In the genomic region with DNA sequence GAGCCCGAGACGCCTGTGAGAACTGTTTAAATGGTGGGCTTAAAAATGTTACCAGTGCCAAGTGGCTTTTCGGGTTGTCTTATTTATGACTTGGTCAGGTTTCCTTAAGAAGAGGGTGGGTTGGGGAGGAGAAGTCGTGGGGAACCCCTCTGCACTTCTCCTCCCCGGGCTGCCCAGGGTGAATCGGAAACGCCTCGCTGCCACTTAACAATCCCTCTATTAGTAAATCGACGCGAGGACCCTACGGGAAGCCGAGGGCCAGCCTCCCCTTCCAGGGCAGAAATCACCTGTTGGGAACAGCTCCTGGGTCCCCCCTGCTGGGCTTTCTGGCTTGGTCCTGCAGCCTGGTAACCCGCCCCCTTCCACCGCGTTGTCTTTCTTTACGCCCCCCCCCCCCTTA, we compare ENCODE assay signal across 12 mouse cellular contexts. TPM values are rescaled to one million over a fixed set of nuclear protein-coding genes. Genes with fewer than 3 reads are reported as not detected.
DNase-seq lines count a peak whose midpoint lies in the region; ATAC-seq lines count a peak whose summit lies in the region.
"Had no signal": no experiment of that assay in that cellular context is flagged by ENCODE, and none has a peak within 500 bp of the region (broad histone marks: within the 10 kb centered on the region; RNA-seq: fewer than 3 reads in every experiment).

No protein-coding gene starts in this region.

- WGBS in neural tube, embryonic 15.5 days = 2% methylated on average over 17 of the region's 17 CpGs
- 1% methylated on average over 17 of the region's 17 CpGs for WGBS in forebrain, embryonic 10.5 days
- WGBS in limb, embryonic 13.5 days = under 1% methylated on average over 17 of the region's 17 CpGs
- 6% methylated on average over 17 of the region's 17 CpGs for WGBS in liver, embryonic 12.5 days (ENCODE audit: insufficient replicate concordance)

- no peak for ATAC-seq in neural tube, embryonic 15.5 days (ENCODE audit: low FRiP score)
- no peak for ATAC-seq in limb, embryonic 13.5 days (ENCODE audit: low FRiP score, low read depth)
- no peak for ATAC-seq in liver, embryonic 12.5 days

- no peak overlapping the region for H3K4me2 ChIP-seq in neural tube, embryonic 15.5 days
- peak overlapping the region; percentile 36; the same call in 1 of the 2 replicates for H3K4me2 ChIP-seq in limb, embryonic 13.5 days (replicated peaks)
- H3K4me2 ChIP-seq in liver, embryonic 12.5 days = no peak overlapping the region

- no peaks in the 10 kb centered on the region for H3K9me3 ChIP-seq in neural tube, embryonic 15.5 days (replicated peaks)
- H3K9me3 ChIP-seq in forebrain, embryonic 10.5 days = no peaks in the 10 kb centered on the region
- no peaks in the 10 kb centered on the region for H3K9me3 ChIP-seq in limb, embryonic 13.5 days
- H3K9me3 ChIP-seq in liver, embryonic 12.5 days (replicated peaks) = no peaks in the 10 kb centered on the region

- H3K4me1 ChIP-seq in neural tube, embryonic 15.5 days = peaks cover 39% of the 10 kb centered on the region
- peaks cover 77% of the 10 kb centered on the region for H3K4me1 ChIP-seq in forebrain, embryonic 10.5 days
- peaks cover 50% of the 10 kb centered on the region for H3K4me1 ChIP-seq in limb, embryonic 13.5 days
- peaks cover 42% of the 10 kb centered on the region for H3K4me1 ChIP-seq in liver, embryonic 12.5 days

- peak; percentile 53 for DNase-seq in neural tube, embryonic 10.5 days (ENCODE audit: extremely low spot score, low spot score)
- peak; percentile 49 for DNase-seq in forebrain, embryonic 10.5 days (ENCODE audit: extremely low spot score, low spot score)
- no peak for DNase-seq in adrenal gland, postnatal 36 days
- DNase-seq in cerebellum, postnatal 36 days = no peak
- DNase-seq: heart, postnatal 4 days; thymus, postnatal 25 days had no signal

- H3K9ac ChIP-seq in neural tube, embryonic 15.5 days (replicated peaks) = no peak overlapping the region
- no peak overlapping the region for H3K9ac ChIP-seq in limb, embryonic 13.5 days
- H3K9ac ChIP-seq in liver, embryonic 12.5 days = no peak overlapping the region

- no peak overlapping the region for H3K4me3 ChIP-seq in neural tube, embryonic 15.5 days (replicated peaks)
- H3K4me3 ChIP-seq in forebrain, embryonic 10.5 days = peak overlapping the region; percentile 16; the same call in 1 of the 2 replicates
- no peak overlapping the region for H3K4me3 ChIP-seq in limb, embryonic 13.5 days
- H3K4me3 ChIP-seq in liver, embryonic 12.5 days = no peak overlapping the region

- H3K27me3 ChIP-seq in neural tube, embryonic 15.5 days (replicated peaks) = peaks cover 73% of the 10 kb centered on the region
- peaks cover 100% of the 10 kb centered on the region for H3K27me3 ChIP-seq in forebrain, embryonic 10.5 days (ENCODE audit: poor library complexity, severe bottlenecking)
- H3K27me3 ChIP-seq in limb, embryonic 13.5 days = peaks cover 93% of the 10 kb centered on the region
- H3K27me3 ChIP-seq in liver, embryonic 12.5 days (replicated peaks) = peaks cover 98% of the 10 kb centered on the region

- H3K36me3 ChIP-seq in neural tube, embryonic 15.5 days = no peaks in the 10 kb centered on the region
- no peaks in the 10 kb centered on the region for H3K36me3 ChIP-seq in forebrain, embryonic 10.5 days (replicated peaks)
- H3K36me3 ChIP-seq in limb, embryonic 13.5 days = no peaks in the 10 kb centered on the region
- no peaks in the 10 kb centered on the region for H3K36me3 ChIP-seq in liver, embryonic 12.5 days

- H3K27ac ChIP-seq in neural tube, embryonic 15.5 days (replicated peaks) = no peak overlapping the region
- no peak overlapping the region for H3K27ac ChIP-seq in forebrain, embryonic 10.5 days
- no peak overlapping the region for H3K27ac ChIP-seq in limb, embryonic 13.5 days
- no peak overlapping the region for H3K27ac ChIP-seq in liver, embryonic 12.5 days

RNA-seq across cellular contexts. Expression of gene Sp9, which starts 2.1 kb away (rescaled TPM):
- polyA plus RNA-seq in neural tube, embryonic 15.5 days (2015; fragmentation: Nextera tagmentation; extraction: Ambion mirVana) = 1.1 and 1.4 TPM in 2 replicates
- polyA plus RNA-seq in forebrain, embryonic 10.5 days (2016; fragmentation: Nextera tagmentation; extraction: Ambion mirVana) = 0.94 and 1.1 TPM in 2 replicates
- polyA plus RNA-seq in limb, embryonic 13.5 days (2015; fragmentation: Nextera tagmentation; extraction: Ambion mirVana) = 0.87 and 1.6 TPM in 2 replicates
- not detected for total RNA-seq in adrenal gland, postnatal 36 days (2021)
- not detected in 2 replicates for polyA plus RNA-seq in liver, embryonic 12.5 days (2016; fragmentation: Nextera tagmentation; extraction: Ambion mirVana)
- total RNA-seq: granulocyte monocyte progenitor cell, adult 5-6 weeks; heart, postnatal 4 days had no signal
- polyA plus RNA-seq: lung, adult 2 months; spleen, adult 2 months had no signal

RNA-seq across cellular contexts. Expression of gene Scrn3, which starts 42.7 kb away (rescaled TPM):
- polyA plus RNA-seq in neural tube, embryonic 15.5 days (2015; fragmentation: Nextera tagmentation; extraction: Ambion mirVana) = 9.8 TPM in 2 replicates
- 12.8 and 13.8 TPM in 2 replicates for polyA plus RNA-seq in forebrain, embryonic 10.5 days (2016; fragmentation: Nextera tagmentation; extraction: Ambion mirVana)
- 14.3 and 16.3 TPM in 2 replicates for polyA plus RNA-seq in limb, embryonic 13.5 days (2015; fragmentation: Nextera tagmentation; extraction: Ambion mirVana)
- 10 to 100 TPM; 18.8 to 26.8 TPM for total RNA-seq in adrenal gland, postnatal 36 days (2021)
- polyA plus RNA-seq in liver, embryonic 12.5 days (2016; fragmentation: Nextera tagmentation; extraction: Ambion mirVana) = 27.1 and 28.3 TPM in 2 replicates

RNA-seq across cellular contexts. Expression of gene Cir1, which starts 42.8 kb away (rescaled TPM):
- polyA plus RNA-seq in neural tube, embryonic 15.5 days (2015; fragmentation: Nextera tagmentation; extraction: Ambion mirVana) = 23.1 and 26.9 TPM in 2 replicates
- polyA plus RNA-seq in forebrain, embryonic 10.5 days (2016; fragmentation: Nextera tagmentation; extraction: Ambion mirVana) = 13.3 and 14.0 TPM in 2 replicates
- polyA plus RNA-seq in limb, embryonic 13.5 days (2015; fragmentation: Nextera tagmentation; extraction: Ambion mirVana) = 28.6 and 33.3 TPM in 2 replicates
- 10 to 100 TPM; 15.7 to 21.3 TPM for total RNA-seq in adrenal gland, postnatal 36 days (2021)
- 17.4 and 19.1 TPM in 2 replicates for polyA plus RNA-seq in liver, embryonic 12.5 days (2016; fragmentation: Nextera tagmentation; extraction: Ambion mirVana)

RNA-seq across cellular contexts. Expression of gene Ola1, which starts 50.9 kb away (rescaled TPM):
- 111 and 117 TPM in 2 replicates for polyA plus RNA-seq in neural tube, embryonic 15.5 days (2015; fragmentation: Nextera tagmentation; extraction: Ambion mirVana)
- 111 and 112 TPM in 2 replicates for polyA plus RNA-seq in forebrain, embryonic 10.5 days (2016; fragmentation: Nextera tagmentation; extraction: Ambion mirVana)
- 111 and 112 TPM in 2 replicates for polyA plus RNA-seq in limb, embryonic 13.5 days (2015; fragmentation: Nextera tagmentation; extraction: Ambion mirVana)
- 10 to 100 TPM; 52.4 to 57.9 TPM for total RNA-seq in adrenal gland, postnatal 36 days (2021)
- polyA plus RNA-seq in liver, embryonic 12.5 days (2016; fragmentation: Nextera tagmentation; extraction: Ambion mirVana) = 72.7 and 77.3 TPM in 2 replicates

Comparison
In these comparisons a context has a peak if more than half of its experiments do, and no peak if none do; other contexts are left out.
1. DNase-seq: peak in neural tube, embryonic 10.5 days (single experiment) and forebrain, embryonic 10.5 days (single experiment); none in adrenal gland, postnatal 36 days (0 of 2) and cerebellum, postnatal 36 days (0 of 2).